Mouse (Mus musculus) lung, embryonic 14.5 days (tissue): ENCODE results near the gene Abca7. TPM values are rescaled to one million over a fixed set of nuclear protein-coding genes. Genes with fewer than 3 reads are reported as not detected.
A peak's percentile ranks its signal among the peaks of the same experiment; 100 is the strongest.
"Not testable (repeated sequence)": the region's sequence is repeated elsewhere in the genome, so short reads cannot be mapped to it uniquely, and the experiment has no call there.

Experiments
- ATAC-seq: fragments of 200-750 bp; cut with Nextera tagmentation; 2 replicates; pipeline ENCODE4 v1.8.0; 2017; ENCODE audit warnings: mild to moderate bottlenecking, moderate TSS enrichment, moderate library complexity; ENCODE audit not compliant: insufficient read depth
- DNase-seq: peaks from one replicate; pipeline ENCODE4 v3.0.0-alpha.2; 2015
- H3K27ac ChIP-seq: fragments of 300-500 bp; sonication (generic); 2 replicates; pipeline ENCODE4 v1.5.1; 2014; ENCODE audit warnings: low read depth, mild to moderate bottlenecking, moderate library complexity
- H3K27me3 ChIP-seq: fragments of 300-500 bp; sonication (generic); 2 replicates; pipeline ENCODE4 v1.6.1; 2014; ENCODE audit warnings: low read length, control low read depth; ENCODE audit not compliant: insufficient read depth
- H3K36me3 ChIP-seq: fragments of 300-500 bp; sonication (generic); 2 replicates; pipeline ENCODE4 v1.6.1; 2014; ENCODE audit warnings: control low read depth; ENCODE audit not compliant: insufficient read depth
- H3K4me1 ChIP-seq: fragments of 300-500 bp; sonication (generic); 2 replicates; pipeline ENCODE4 v1.6.1; 2014; ENCODE audit warnings: antibody characterized with exemption, control low read depth; ENCODE audit not compliant: insufficient read depth
- H3K4me2 ChIP-seq: fragments of 300-500 bp; sonication (generic); 2 replicates; pipeline ENCODE4 v1.6.1; 2014; ENCODE audit warnings: mild to moderate bottlenecking
- H3K4me3 ChIP-seq: fragments of 300-500 bp; sonication (generic); 2 replicates; pipeline ENCODE4 v1.5.1; 2014; ENCODE audit warnings: low read depth, low read length
- H3K9ac ChIP-seq: fragments of 300-500 bp; sonication (generic); 2 replicates; pipeline ENCODE4 v1.6.1; 2014
- H3K9me3 ChIP-seq: fragments of 300-500 bp; sonication (generic); 2 replicates; pipeline ENCODE4 v1.6.1; 2016; ENCODE audit warnings: low read depth, low read length, control low read depth
- CTCF ChIP-seq: IDR thresholded peaks from 2 replicates; pipeline ENCODE4 v1.5.1; 2016; ENCODE audit warnings: antibody characterized with exemption, low read depth
- WGBS: fragments of 180-500 bp; shearing (Covaris S2); extraction: QIAGEN DNeasy Blood & Tissue Kit; methylation state at CpG from one replicate; pipeline ENCODE4 v1.1.7; 2014; 5-methylcytosine and 5-hydroxymethylcytosine counted together
- polyA plus RNA-seq: library from polyadenylated mRNA; unstranded; fragments of >200 nt; fragmentation: Nextera tagmentation; extraction: Ambion mirVana; gene quantifications from 2 replicates; pipeline ENCODE4 v1.2.1, GENCODE M21; 2014

Gene Abca7
- polyA plus RNA-seq, 1 experiment from 2014 or later = 3.5 TPM

- Histone ChIP-seq H3K9me3 (no peaks in the 10 kb centered on the region), H3K36me3 (peaks cover 21% of the 10 kb centered on the region), H3K9ac (no peak overlapping the region), H3K27me3 (no peaks in the 10 kb centered on the region), H3K4me1 (0 out of 2 replicates have a peak, but pooled peaks cover 6% of the 10 kb centered on the region), H3K27ac (no peak overlapping the region), H3K4me3 (no peak overlapping the region), H3K4me2 (no peak overlapping the region)
- no peak for DNase-seq
- 20% methylated on average over 4 of the region's 4 CpGs for WGBS
- no peak for TF ChIP-seq CTCF
- no peak for ATAC-seq
These were observed 39.6 kb upstream of the Abca7 start for GRCm38 (mm10) chr10:79956643-79957154.

GRCm38 (mm10) chr10:79958140-79958816 lies 38.0 kb upstream of the Abca7 start:
- no peaks in the 10 kb centered on the region for H3K27me3 ChIP-seq
- H3K9ac ChIP-seq = no peak overlapping the region
- no peak overlapping the region for H3K27ac ChIP-seq
- DNase-seq (peak; percentile 85), ATAC-seq (no peak)
- no peaks in the 10 kb centered on the region for H3K9me3 ChIP-seq
- TF ChIP-seq CTCF = peak; percentile 94
- WGBS = 12% methylated on average over 21 of the region's 21 CpGs
- H3K4me1 ChIP-seq = 0 out of 2 replicates have a peak, but pooled peaks cover 6% of the 10 kb centered on the region
- peak overlapping the region; percentile 45 for H3K4me2 ChIP-seq
- no peak overlapping the region for H3K4me3 ChIP-seq
- H3K36me3 ChIP-seq = peaks cover 24% of the 10 kb centered on the region

GRCm38 (mm10) chr10:79959412-79959811 lies 36.9 kb upstream of the Abca7 start:
- not testable (repeated sequence) for H3K27ac ChIP-seq, H3K4me1 ChIP-seq, H3K9ac ChIP-seq, H3K27me3 ChIP-seq, ATAC-seq, H3K9me3 ChIP-seq, DNase-seq
- Histone ChIP-seq H3K36me3 (peaks cover 31% of the 10 kb centered on the region), H3K4me2 (peak overlapping the region; percentile 89), H3K4me3 (peak overlapping the region; percentile 99)
- 33% methylated on average over 10 of the region's 10 CpGs for WGBS

GRCm38 (mm10) chr10:79959847-79960601 lies 36.3 kb upstream of the Abca7 start, which contains the start of gene Wdr18:
Gene Wdr18 (plus strand): TSS chr10:79960152.
- Histone ChIP-seq H3K4me1 (0 out of 2 replicates have a peak, but pooled peaks cover 6% of the 10 kb centered on the region), H3K9ac (peak within 1 kb of the TSS; percentile 84), H3K4me3 (peak within 1 kb of the TSS; percentile 99), H3K36me3 (peaks cover 37% of the 10 kb centered on the region), H3K9me3 (no peaks in the 10 kb centered on the region), H3K4me2 (peak within 1 kb of the TSS; percentile 89), H3K27ac (peak within 1 kb of the TSS; percentile 58; the same call in 1 of the 2 replicates), H3K27me3 (no peaks in the 10 kb centered on the region)
- peak; percentile 99 for TF ChIP-seq CTCF
- peak; percentile 100 for DNase-seq
- WGBS = under 1% methylated on average over 61 of the region's 61 CpGs
- ATAC-seq = peak; percentile 95

DNA sequence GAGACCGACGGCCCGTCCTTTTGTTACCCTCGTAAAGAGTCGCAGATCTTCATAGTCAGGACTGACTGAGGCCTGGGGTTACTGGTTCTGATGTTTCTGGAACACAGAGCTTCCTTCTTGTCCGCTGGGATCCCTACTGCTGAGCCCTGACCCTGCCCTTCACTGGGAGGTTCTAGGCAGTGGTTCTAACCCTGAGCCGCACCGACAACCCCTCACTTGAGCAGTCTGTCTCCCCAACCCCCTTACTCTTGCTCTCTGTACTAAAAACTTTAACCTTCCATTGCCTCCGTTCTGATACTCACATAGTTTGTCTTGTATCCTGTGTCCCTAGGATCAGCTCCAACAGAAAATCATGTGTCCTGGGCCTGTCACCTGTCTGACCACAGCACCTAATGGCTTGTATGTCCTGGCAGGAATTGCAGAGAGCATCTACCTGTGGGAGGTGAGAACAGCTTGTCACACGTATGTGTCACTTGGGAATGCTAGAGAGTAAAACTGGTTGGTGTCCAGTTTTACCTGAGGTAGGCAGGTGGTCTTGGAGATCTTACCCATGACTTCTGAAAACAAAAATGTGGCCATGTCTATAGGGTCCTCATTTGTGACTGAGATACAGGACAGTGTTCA lies 35.5 kb upstream of the Abca7 start:
- 0 out of 2 replicates have a peak, but pooled peaks cover 6% of the 10 kb centered on the region for H3K4me1 ChIP-seq
- H3K27ac ChIP-seq = no peak overlapping the region
- H3K9ac ChIP-seq = peak overlapping the region; percentile 84
- H3K4me3 ChIP-seq = peak overlapping the region; percentile 99
- peaks cover 45% of the 10 kb centered on the region for H3K36me3 ChIP-seq
- peak overlapping the region; percentile 89 for H3K4me2 ChIP-seq
- ATAC-seq (no peak), DNase-seq (no peak)
- WGBS = 14% methylated on average over 10 of the region's 10 CpGs
- H3K9me3 ChIP-seq = no peaks in the 10 kb centered on the region
- no peak for TF ChIP-seq CTCF
- H3K27me3 ChIP-seq = no peaks in the 10 kb centered on the region

DNA sequence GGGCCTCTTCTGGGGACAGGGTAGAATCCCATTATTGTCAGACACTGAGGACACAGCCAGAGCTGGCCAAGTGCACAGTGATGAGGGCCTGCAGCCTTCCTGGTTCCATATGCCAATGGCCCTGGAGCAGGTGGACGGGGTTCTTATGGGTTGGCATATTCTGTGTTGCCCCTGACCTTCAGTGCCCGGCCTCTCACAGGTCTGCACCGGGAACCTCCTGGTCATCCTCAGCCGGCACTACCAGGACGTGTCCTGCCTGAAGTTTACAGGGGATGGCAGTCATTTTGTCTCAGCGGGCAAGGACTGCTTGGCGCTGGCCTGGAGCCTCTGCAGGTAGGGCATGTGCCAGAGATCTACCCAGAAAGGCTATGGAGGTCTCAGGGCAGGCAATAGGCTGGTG lies 31.6 kb upstream of the Abca7 start:
- H3K4me2 ChIP-seq = no peak overlapping the region
- WGBS = 95% methylated on average over 7 of the region's 7 CpGs

DNA sequence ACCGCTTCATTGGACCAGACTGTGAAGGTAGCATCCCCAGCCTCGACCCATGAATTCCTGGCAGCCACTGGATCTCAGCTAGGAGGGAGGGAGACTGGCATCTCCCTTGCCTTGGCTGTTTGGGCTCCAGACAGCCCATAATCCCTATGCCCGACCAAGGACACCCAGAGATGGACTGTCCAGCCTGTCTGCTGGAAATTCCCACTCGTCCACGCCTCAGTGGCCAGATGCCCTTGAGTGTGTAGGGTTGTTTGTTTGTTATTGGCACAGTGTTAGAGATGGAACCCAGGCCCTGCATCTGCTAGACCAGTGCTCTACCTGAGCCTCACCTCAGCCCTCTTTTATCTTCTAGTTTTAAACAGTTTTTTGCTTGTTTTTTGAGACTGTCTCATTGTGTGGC lies 31.0 kb upstream of the Abca7 start:
- Histone ChIP-seq H3K36me3 (peaks cover 74% of the 10 kb centered on the region), H3K9ac (no peak overlapping the region)
- 80% methylated on average over 5 of the region's 5 CpGs for WGBS

More for the DNA sequence above, 31.6 kb upstream of the Abca7 start:
- Histone ChIP-seq H3K9ac (no peak overlapping the region), H3K4me1 (0 out of 2 replicates have a peak, but pooled peaks cover 6% of the 10 kb centered on the region), H3K27ac (no peak overlapping the region), H3K9me3 (no peaks in the 10 kb centered on the region), H3K4me3 (no peak overlapping the region), H3K36me3 (peaks cover 74% of the 10 kb centered on the region), H3K27me3 (no peaks in the 10 kb centered on the region)
- DNase-seq = no peak
- ATAC-seq = no peak
- no peak for TF ChIP-seq CTCF

More for the DNA sequence above, 31.0 kb upstream of the Abca7 start:
- Histone ChIP-seq H3K27ac (no peak overlapping the region), H3K4me1 (0 out of 2 replicates have a peak, but pooled peaks cover 6% of the 10 kb centered on the region), H3K27me3 (peaks cover under 1% of the 10 kb centered on the region; the same call in 1 of the 2 replicates), H3K4me3 (no peak overlapping the region), H3K9me3 (no peaks in the 10 kb centered on the region), H3K4me2 (no peak overlapping the region)
- no peak for ATAC-seq
- TF ChIP-seq CTCF = no peak
- no peak for DNase-seq
